In genomic region chr12:30257664-30258063, GRCm38 (mm10) we compare ENCODE assay signal across 13 mouse cellular contexts.
"Had no signal": no experiment of that assay in that cellular context is flagged by ENCODE, and none has a peak within 500 bp of the region (broad histone marks: within the 10 kb centered on the region; RNA-seq: fewer than 3 reads in every experiment).

No protein-coding gene starts in this region.

- H3K9ac ChIP-seq: kidney, embryonic 15.5 days; liver, embryonic 12.5 days; lung, embryonic 14.5 days; midbrain, embryonic 12.5 days; stomach, embryonic 15.5 days had no signal

- H3K27ac ChIP-seq: kidney, embryonic 15.5 days; liver, embryonic 12.5 days; midbrain, embryonic 12.5 days; stomach, embryonic 15.5 days had no signal

- ATAC-seq: liver, embryonic 12.5 days had no signal

- H3K27me3 ChIP-seq: kidney, embryonic 15.5 days; liver, embryonic 12.5 days; megakaryocyte, embryonic 14.5 days; midbrain, embryonic 12.5 days; stomach, embryonic 15.5 days had no signal

- H3K4me3 ChIP-seq: kidney, embryonic 15.5 days; liver, embryonic 12.5 days; megakaryocyte, embryonic 14.5 days; midbrain, embryonic 12.5 days; stomach, embryonic 15.5 days had no signal

- H3K9me3 ChIP-seq: kidney, embryonic 15.5 days; liver, embryonic 12.5 days; midbrain, embryonic 12.5 days; stomach, embryonic 15.5 days had no signal

- H3K36me3 ChIP-seq: kidney, embryonic 15.5 days; liver, embryonic 12.5 days; midbrain, embryonic 12.5 days; stomach, embryonic 15.5 days had no signal

- H3K4me2 ChIP-seq: kidney, embryonic 15.5 days; liver, embryonic 12.5 days; lung, embryonic 14.5 days; midbrain, embryonic 12.5 days; stomach, embryonic 15.5 days had no signal

- DNase-seq: kidney, postnatal 14 days; left cerebral cortex, postnatal 4 days; lung, embryonic 14.5 days; lung, postnatal 10 days; lung, postnatal 4 days; right cerebral cortex, postnatal 14 days; thymus, adult 2 months; thymus, postnatal 25 days had no signal

- H3K4me1 ChIP-seq: liver, embryonic 12.5 days; megakaryocyte, embryonic 14.5 days; midbrain, embryonic 12.5 days; stomach, embryonic 15.5 days had no signal
